Mouse (Mus musculus): ENCODE data around the gene Adrb1. TPM values are rescaled to one million over a fixed set of nuclear protein-coding genes. Genes with fewer than 3 reads are reported as not detected.

Adrb1 gene
- total RNA-seq (2014; rRNA removed) (5.1 and 7.6 TPM in 2 replicates), polyA plus RNA-seq (2015; fragmentation: Nextera tagmentation; extraction: Ambion mirVana) (2.0 and 2.9 TPM in 2 replicates)

GRCm38 (mm10) chr19:56721387-56722211 lies at the start of gene Adrb1:
TSS of gene Adrb1 (plus strand) at chr19:56722199.
- ATAC-seq (ENCODE audit: low FRiP score) = peak; percentile 83
- DNase-seq (ENCODE audit: low spot score) = peak; percentile 77
- Histone ChIP-seq H3K27me3 (ENCODE audit: insufficient read depth, low read length) (peaks cover 30% of the 10 kb centered on the region), H3K4me3 (ENCODE audit: low read depth, low read length) (peak within 1 kb of the TSS; percentile 58), H3K9ac (replicated peaks; ENCODE audit: low read length, poor library complexity, severe bottlenecking) (peak within 1 kb of the TSS; percentile 67), H3K27ac (ENCODE audit: low read depth, low read length) (no peak within 1 kb of the TSS), H3K4me1 (ENCODE audit: insufficient read depth, low read length) (no peaks in the 10 kb centered on the region), H3K4me2 (ENCODE audit: low read depth, low read length, poor library complexity, severe bottlenecking) (peak within 1 kb of the TSS; percentile 96), H3K36me3 (ENCODE audit: insufficient read depth, low read length) (no peaks in the 10 kb centered on the region), H3K9me3 (ENCODE audit: low read length) (no peaks in the 10 kb centered on the region)
- WGBS = under 1% methylated on average over 34 of the region's 63 CpGs
- peak; percentile 45 for TF ChIP-seq CTCF (IDR thresholded peaks at IDR 0.05)

- no peak for DNase-seq (ENCODE audit: low spot score)
- no peaks in the 10 kb centered on the region for H3K27me3 ChIP-seq (ENCODE audit: insufficient read depth, low read length)
- H3K4me2 ChIP-seq (ENCODE audit: low read depth, low read length, poor library complexity, severe bottlenecking) = no peak overlapping the region
- 91% methylated on average over 5 of the region's 5 CpGs for WGBS
- ATAC-seq (ENCODE audit: low FRiP score) = no peak
- H3K4me3 ChIP-seq (ENCODE audit: low read depth, low read length) = no peak overlapping the region
- no peak overlapping the region for H3K9ac ChIP-seq (replicated peaks; ENCODE audit: low read length, poor library complexity, severe bottlenecking)
- no peaks in the 10 kb centered on the region for H3K4me1 ChIP-seq (ENCODE audit: insufficient read depth, low read length)
- no peak overlapping the region for H3K27ac ChIP-seq (ENCODE audit: low read depth, low read length)
- no peaks in the 10 kb centered on the region for H3K9me3 ChIP-seq (ENCODE audit: low read length)
- no peaks in the 10 kb centered on the region for H3K36me3 ChIP-seq (ENCODE audit: insufficient read depth, low read length)
- no peak for TF ChIP-seq CTCF (IDR thresholded peaks at IDR 0.05)
These were observed 46.3 kb upstream of the Adrb1 start for GRCm38 (mm10) chr19:56675690-56676089.

DNA sequence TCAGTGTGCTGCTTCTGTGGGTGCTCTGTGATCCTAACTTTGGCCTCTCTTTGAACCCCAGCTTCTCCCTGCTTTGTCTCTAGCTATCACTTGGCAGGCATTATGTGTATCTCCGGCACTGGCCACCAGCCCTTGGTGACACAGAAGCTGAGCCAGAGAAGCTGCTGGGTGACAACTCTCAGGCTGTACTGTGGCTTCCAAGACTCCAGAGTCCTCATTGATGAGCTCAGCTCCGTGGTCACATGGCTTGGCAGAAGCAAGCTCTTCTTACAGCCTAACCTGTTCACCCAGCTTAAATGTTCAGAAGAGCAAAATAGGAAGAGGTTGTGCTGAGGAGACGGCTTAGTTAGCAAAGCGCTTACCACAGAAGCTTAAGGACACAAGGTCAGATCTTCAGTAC lies 45.5 kb upstream of the Adrb1 start:
- ATAC-seq (ENCODE audit: low FRiP score) = no peak

DNA sequence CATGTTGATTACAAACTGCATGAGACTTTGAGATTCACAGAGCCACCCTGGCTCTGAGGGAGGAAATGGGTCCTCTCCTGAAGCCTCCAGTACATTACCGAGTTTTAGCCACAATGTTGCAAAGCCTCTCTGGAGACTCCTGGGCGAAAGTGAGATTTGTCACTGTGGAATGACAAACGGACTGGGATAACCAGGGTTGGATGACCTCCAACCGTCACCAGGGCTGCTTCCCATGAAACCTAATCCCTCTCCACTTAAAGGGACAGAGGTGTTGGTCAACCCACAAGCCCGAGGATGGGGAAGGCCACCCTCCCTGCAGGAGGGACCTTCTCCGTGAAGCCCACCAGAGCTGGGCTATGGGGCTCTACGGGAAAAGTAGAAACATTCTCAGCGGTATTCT lies 44.4 kb upstream of the Adrb1 start:
- WGBS = 66% methylated on average over 8 of the region's 8 CpGs
- Histone ChIP-seq H3K4me1 (ENCODE audit: insufficient read depth, low read length) (no peaks in the 10 kb centered on the region), H3K27me3 (ENCODE audit: insufficient read depth, low read length) (no peaks in the 10 kb centered on the region), H3K4me2 (ENCODE audit: low read depth, low read length, poor library complexity, severe bottlenecking) (no peak overlapping the region), H3K4me3 (ENCODE audit: low read depth, low read length) (no peak overlapping the region), H3K9ac (replicated peaks; ENCODE audit: low read length, poor library complexity, severe bottlenecking) (no peak overlapping the region), H3K36me3 (ENCODE audit: insufficient read depth, low read length) (no peaks in the 10 kb centered on the region), H3K9me3 (ENCODE audit: low read length) (no peaks in the 10 kb centered on the region), H3K27ac (ENCODE audit: low read depth, low read length) (no peak overlapping the region)
- ATAC-seq (ENCODE audit: low FRiP score) (no peak), DNase-seq (ENCODE audit: low spot score) (no peak)
- no peak for TF ChIP-seq CTCF (IDR thresholded peaks at IDR 0.05)

More for the DNA sequence above, 45.5 kb upstream of the Adrb1 start:
- 85% methylated on average over 4 of the region's 4 CpGs for WGBS
- Histone ChIP-seq H3K27me3 (ENCODE audit: insufficient read depth, low read length) (no peaks in the 10 kb centered on the region), H3K36me3 (ENCODE audit: insufficient read depth, low read length) (no peaks in the 10 kb centered on the region), H3K9ac (replicated peaks; ENCODE audit: low read length, poor library complexity, severe bottlenecking) (no peak overlapping the region), H3K4me2 (ENCODE audit: low read depth, low read length, poor library complexity, severe bottlenecking) (no peak overlapping the region), H3K9me3 (ENCODE audit: low read length) (no peaks in the 10 kb centered on the region), H3K27ac (ENCODE audit: low read depth, low read length) (no peak overlapping the region), H3K4me1 (ENCODE audit: insufficient read depth, low read length) (no peaks in the 10 kb centered on the region), H3K4me3 (ENCODE audit: low read depth, low read length) (no peak overlapping the region)
- DNase-seq (ENCODE audit: low spot score) = no peak
- no peak for TF ChIP-seq CTCF (IDR thresholded peaks at IDR 0.05)

- Histone ChIP-seq H3K27ac (ENCODE audit: low read depth, low read length) (no peak overlapping the region), H3K9me3 (ENCODE audit: low read length) (no peaks in the 10 kb centered on the region), H3K4me1 (ENCODE audit: insufficient read depth, low read length) (no peaks in the 10 kb centered on the region), H3K36me3 (ENCODE audit: insufficient read depth, low read length) (no peaks in the 10 kb centered on the region), H3K27me3 (ENCODE audit: insufficient read depth, low read length) (no peaks in the 10 kb centered on the region), H3K4me3 (ENCODE audit: low read depth, low read length) (no peak overlapping the region), H3K4me2 (ENCODE audit: low read depth, low read length, poor library complexity, severe bottlenecking) (no peak overlapping the region), H3K9ac (replicated peaks; ENCODE audit: low read length, poor library complexity, severe bottlenecking) (no peak overlapping the region)
- TF ChIP-seq CTCF (IDR thresholded peaks at IDR 0.05) = no peak
- no peak for ATAC-seq (ENCODE audit: low FRiP score)
- 90% methylated on average over 9 of the region's 9 CpGs for WGBS
- DNase-seq (ENCODE audit: low spot score) = no peak
These were observed 43.5 kb upstream of the Adrb1 start for GRCm38 (mm10) chr19:56678516-56678915.

GRCm38 (mm10) chr19:56679213-56679965 lies 42.6 kb upstream of the Adrb1 start:
- H3K9ac ChIP-seq (replicated peaks; ENCODE audit: low read length, poor library complexity, severe bottlenecking) = no peak overlapping the region
- DNase-seq (ENCODE audit: low spot score) (peak; percentile 20), ATAC-seq (ENCODE audit: low FRiP score) (no peak)
- WGBS = 87% methylated on average over 18 of the region's 18 CpGs
- TF ChIP-seq CTCF (IDR thresholded peaks at IDR 0.05) = no peak
- H3K9me3 ChIP-seq (ENCODE audit: low read length) = no peaks in the 10 kb centered on the region
- H3K27ac ChIP-seq (ENCODE audit: low read depth, low read length) = no peak overlapping the region
- no peaks in the 10 kb centered on the region for H3K4me1 ChIP-seq (ENCODE audit: insufficient read depth, low read length)
- H3K4me2 ChIP-seq (ENCODE audit: low read depth, low read length, poor library complexity, severe bottlenecking) = no peak overlapping the region
- no peaks in the 10 kb centered on the region for H3K36me3 ChIP-seq (ENCODE audit: insufficient read depth, low read length)
- H3K27me3 ChIP-seq (ENCODE audit: insufficient read depth, low read length) = no peaks in the 10 kb centered on the region
- no peak overlapping the region for H3K4me3 ChIP-seq (ENCODE audit: low read depth, low read length)

Measured in midbrain, postnatal 0 days (tissue).